Mouse (Mus musculus) B cell, adult 2 months (primary cell): ENCODE measurements at regions not wholly inside any gene's neighbourhood (a gene's known extent, or its start where the extent isn't known, plus 50 kb on each side); places are given as distances from the start of the nearest gene placed in this dataset.

Experiments used
- DNase-seq, 2 experiments: peaks; one replicate each; pipeline ENCODE4 v3.0.0; 2022

- no peak for DNase-seq
Measured at GRCm38 (mm10) chr3:39248712-39249111, 362.0 kb downstream of the Fat4 start.

- no peak for DNase-seq
Measured at GRCm38 (mm10) chr3:39249224-39249892, 362.6 kb downstream of the Fat4 start.

- DNase-seq, result no peak
Measured at GRCm38 (mm10) chr3:39253076-39253475, 366.3 kb downstream of the Fat4 start.

GRCm38 (mm10) chr3:39264671-39265430 lies 378.1 kb downstream of the Fat4 start:
- DNase-seq, result no peak

GRCm38 (mm10) chr3:39265606-39266005 lies 378.9 kb downstream of the Fat4 start:
- DNase-seq, result no peak

- no peak for DNase-seq
Measured at GRCm38 (mm10) chr3:39269388-39269787, 382.6 kb downstream of the Fat4 start.

- no peak for DNase-seq
Measured at GRCm38 (mm10) chr3:39272616-39273015, 385.9 kb downstream of the Fat4 start.

- no peak for DNase-seq
Measured at GRCm38 (mm10) chr3:39276897-39277296, 390.2 kb downstream of the Fat4 start.

- DNase-seq, result no peak
Measured at GRCm38 (mm10) chr3:39277310-39277709, 390.6 kb downstream of the Fat4 start.

GRCm38 (mm10) chr3:39295255-39295654 lies 408.5 kb downstream of the Fat4 start:
- DNase-seq, result no peak

- DNase-seq, result no peak
Measured at GRCm38 (mm10) chr3:39296257-39296656, 409.5 kb downstream of the Fat4 start.

- no peak for DNase-seq
Measured at GRCm38 (mm10) chr3:39309487-39309886, 422.7 kb downstream of the Fat4 start.

GRCm38 (mm10) chr3:39313563-39313962 lies 426.8 kb downstream of the Fat4 start:
- DNase-seq, result no peak

- no peak for DNase-seq
Measured at GRCm38 (mm10) chr3:39320851-39321250, 434.1 kb downstream of the Fat4 start.

GRCm38 (mm10) chr3:39322225-39322624 lies 435.5 kb downstream of the Fat4 start:
- no peak for DNase-seq

GRCm38 (mm10) chr3:39335612-39336230 lies 449.0 kb downstream of the Fat4 start:
- DNase-seq, result no peak

GRCm38 (mm10) chr3:39341161-39341687 lies 454.5 kb downstream of the Fat4 start:
- DNase-seq, result no peak

- no peak for DNase-seq
Measured at GRCm38 (mm10) chr3:39344078-39344477, 457.3 kb downstream of the Fat4 start.

GRCm38 (mm10) chr3:39347578-39347977 lies 460.8 kb downstream of the Fat4 start:
- no peak for DNase-seq

GRCm38 (mm10) chr3:39357012-39357411 lies 470.3 kb downstream of the Fat4 start:
- DNase-seq, result no peak

GRCm38 (mm10) chr3:39360278-39360677 lies 473.5 kb downstream of the Fat4 start:
- DNase-seq, result no peak

- DNase-seq, result no peak
Measured at GRCm38 (mm10) chr3:39370926-39371325, 484.2 kb downstream of the Fat4 start.

GRCm38 (mm10) chr3:39372426-39372950 lies 485.7 kb downstream of the Fat4 start:
- no peak for DNase-seq
